Mouse (Mus musculus): ENCODE data around the gene Rpl13a.

DNA sequence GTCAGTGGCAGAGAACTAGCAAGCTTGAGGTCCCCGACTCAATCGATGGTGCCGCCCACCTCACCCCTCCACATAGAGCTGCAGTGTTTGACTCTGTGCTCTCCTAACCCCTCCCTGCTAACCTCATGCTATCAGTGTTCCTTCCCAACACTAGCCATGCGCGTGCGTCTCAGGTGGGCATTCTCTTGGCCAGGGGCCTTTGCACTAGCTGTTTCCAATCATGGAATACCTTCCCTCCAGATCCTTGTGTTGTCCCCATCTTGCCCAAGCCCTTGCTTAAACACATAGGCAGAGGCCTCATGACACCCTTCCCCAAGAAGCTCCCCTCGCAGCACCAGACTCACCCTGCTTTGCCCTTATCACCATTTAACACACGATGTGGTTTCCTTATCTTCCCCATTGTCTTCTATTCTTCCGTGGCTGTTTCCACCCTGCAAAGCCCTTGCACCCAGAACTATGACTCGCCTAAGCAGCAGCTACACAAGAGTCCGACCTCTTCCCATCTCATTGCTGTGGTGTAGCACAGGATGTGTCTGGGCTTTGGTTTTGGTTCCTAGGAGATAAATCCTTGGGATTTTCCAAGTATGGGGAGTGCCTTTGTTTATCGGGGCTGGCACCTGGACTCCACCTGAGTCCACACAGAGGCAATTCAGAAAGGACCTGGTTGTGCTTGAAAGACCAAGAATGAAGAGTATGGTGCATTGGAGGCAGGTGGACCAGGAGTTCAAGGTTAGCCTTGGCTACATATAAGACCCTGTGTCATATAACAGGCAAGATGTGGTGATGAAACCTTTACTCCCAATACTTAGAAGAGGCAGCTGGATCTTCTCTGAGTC, 8.8 kb upstream of the Rpl13a start:
- TF ChIP-seq POLR2A (IDR thresholded peaks at IDR 0.05; ENCODE audit: borderline replicate concordance, extremely low read depth, insufficient read depth, insufficient read length, poor library complexity, severe bottlenecking) (no peak), CTCF (IDR thresholded peaks at IDR 0.05; ENCODE audit: borderline replicate concordance, extremely low read depth, insufficient read depth, insufficient read length) (no peak)
